Mouse (Mus musculus) ES-E14 (cell line): Measurements from ENCODE around the gene Fam240a.

ENCODE experiments used
- CHD2 ChIP-seq: IDR thresholded peaks from 2 replicates; pipeline ENCODE4 v1.6.1; 2014; ENCODE audit warnings: mild to moderate bottlenecking, low read depth, low read length, inconsistent platforms
- HCFC1 ChIP-seq: IDR thresholded peaks from 2 replicates; pipeline ENCODE4 v1.6.1; 2012; ENCODE audit warnings: low read length, inconsistent platforms, borderline replicate concordance; ENCODE audit not compliant: insufficient read depth
- MAFK ChIP-seq: IDR thresholded peaks from 2 replicates; pipeline ENCODE4 v1.6.1; 2014; ENCODE audit warnings: mild to moderate bottlenecking, low read depth, low read length, inconsistent platforms; ENCODE audit not compliant: insufficient read depth
- ZC3H11A ChIP-seq: IDR thresholded peaks from 2 replicates; pipeline ENCODE4 v1.6.1; 2012; ENCODE audit warnings: low read depth, mild to moderate bottlenecking, inconsistent platforms, low read length, borderline replicate concordance

DNA sequence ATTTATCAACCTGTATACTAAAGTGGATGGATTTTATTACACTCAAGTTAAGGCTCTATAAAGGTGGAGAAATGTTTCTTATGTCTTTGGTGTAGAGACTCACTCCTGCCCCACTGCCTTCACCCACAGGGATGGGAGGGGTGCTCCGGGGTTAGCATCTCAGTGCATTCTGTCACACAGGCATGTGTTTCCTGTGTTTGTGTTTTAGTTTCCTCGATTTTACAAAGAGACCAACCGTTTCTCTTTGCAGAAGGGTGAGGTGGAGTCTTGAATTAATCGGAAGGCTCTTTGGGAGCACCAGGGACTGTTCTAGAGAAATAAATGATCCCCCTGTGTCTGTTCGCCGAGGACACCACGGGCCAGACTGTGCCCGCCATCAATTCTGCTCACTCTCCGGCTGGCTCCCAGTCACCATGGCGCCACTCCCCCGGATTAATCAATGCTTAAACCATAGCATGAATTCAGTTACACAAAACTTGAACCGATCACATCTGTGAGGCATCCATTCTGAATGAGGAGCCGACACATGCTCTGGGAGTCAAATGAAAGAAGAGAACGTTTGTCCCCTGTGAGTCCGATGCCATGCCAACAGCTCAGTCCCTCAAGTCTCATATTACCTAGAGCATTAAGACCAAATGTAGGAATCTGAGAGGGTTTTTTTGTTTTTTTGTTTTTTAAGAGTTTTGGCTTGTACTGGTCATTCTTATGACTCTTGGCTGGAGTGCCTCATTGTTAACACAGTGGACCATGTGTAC is 4.2 kb upstream of the Fam240a start:
- TF ChIP-seq MAFK (no peak), HCFC1 (no peak), CHD2 (no peak), ZC3H11A (no peak)
